Mouse (Mus musculus): Measurements from ENCODE around the gene Ccdc9.

GRCm38 (mm10) chr7:16274922-16275890 is 11.4 kb downstream of the Ccdc9 start:
- no peak for TF ChIP-seq GATA1 (IDR thresholded peaks at IDR 0.05; ENCODE audit: low read length)
- TF ChIP-seq TAL1 (IDR thresholded peaks at IDR 0.05; ENCODE audit: low read length): no peak
